Mouse (Mus musculus) naive thymus-derived CD4-positive, alpha-beta T cell, adult 2 months (primary cell): ENCODE results near the gene Cdk15.

ENCODE experiments used
- DNase-seq: peaks from one replicate; pipeline ENCODE4 v3.0.0-alpha.2; 2011; ENCODE audit warnings: low read depth

Gene Cdk15

DNA sequence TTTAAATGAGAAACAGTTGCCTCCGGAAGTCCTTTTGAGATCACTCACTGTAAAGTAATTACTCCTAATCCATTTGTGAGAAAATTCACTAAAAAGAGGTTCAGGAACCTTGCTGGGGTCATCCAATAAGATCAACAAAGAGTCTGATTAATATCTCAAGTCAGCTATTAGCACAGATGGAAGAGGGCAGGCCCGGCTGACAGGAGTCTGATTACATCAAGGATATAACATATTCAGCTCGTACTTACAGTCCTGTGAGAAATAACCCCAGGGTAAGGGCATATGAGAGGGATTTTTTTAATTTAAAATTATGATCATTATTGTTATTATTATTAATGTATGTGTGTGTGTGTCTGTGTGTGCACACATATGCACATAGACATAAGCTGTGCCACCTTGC lies 15.5 kb downstream of the Cdk15 start:
- no peak for DNase-seq

DNA sequence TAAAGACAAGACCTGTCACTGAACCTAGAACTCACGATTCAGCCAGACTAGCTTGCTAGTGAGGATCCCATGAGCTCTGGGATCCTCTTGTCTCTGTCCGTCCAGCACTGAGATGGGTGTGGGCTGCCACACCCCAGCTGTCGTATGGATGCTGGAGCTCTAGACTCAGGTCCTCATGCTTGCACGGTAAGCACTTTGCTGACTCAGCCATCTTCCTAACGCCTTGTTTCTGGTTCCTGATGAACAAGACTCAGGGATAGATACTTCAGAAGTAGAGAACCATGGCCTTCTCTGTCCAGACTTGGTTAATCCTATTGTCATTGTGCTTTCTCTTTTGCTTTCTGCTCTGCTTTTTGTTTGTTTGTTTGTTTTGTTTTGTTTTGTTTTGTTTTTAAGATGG lies 29.2 kb downstream of the Cdk15 start:
- DNase-seq: no peak

- peak; percentile 32 for DNase-seq
These were observed 29.7 kb downstream of the Cdk15 start for GRCm38 (mm10) chr1:59286316-59286850.

DNA sequence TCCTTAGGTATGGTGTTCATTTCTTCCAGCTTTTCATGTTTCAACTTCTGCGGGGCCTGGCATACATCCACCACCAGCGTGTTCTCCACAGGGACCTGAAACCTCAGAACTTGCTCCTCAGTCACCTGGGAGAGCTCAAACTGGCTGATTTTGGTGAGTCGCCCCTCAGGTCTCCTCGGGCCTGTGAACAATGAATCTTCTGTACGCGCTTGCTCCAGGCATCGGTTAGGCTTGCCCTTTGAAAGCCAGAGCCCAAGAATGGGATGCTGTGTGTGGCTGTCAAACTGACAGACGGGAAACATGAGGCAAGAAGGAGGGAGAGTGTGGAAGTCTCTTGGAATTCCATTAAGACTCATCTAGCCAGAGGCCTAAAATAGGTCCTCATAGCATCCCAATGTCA lies 31.0 kb downstream of the Cdk15 start:
- no peak for DNase-seq

- DNase-seq: no peak
These were observed 34.9 kb downstream of the Cdk15 start for GRCm38 (mm10) chr1:59291652-59292051.

- no peak for DNase-seq
These were observed 39.1 kb downstream of the Cdk15 start for GRCm38 (mm10) chr1:59295769-59296168.

DNA sequence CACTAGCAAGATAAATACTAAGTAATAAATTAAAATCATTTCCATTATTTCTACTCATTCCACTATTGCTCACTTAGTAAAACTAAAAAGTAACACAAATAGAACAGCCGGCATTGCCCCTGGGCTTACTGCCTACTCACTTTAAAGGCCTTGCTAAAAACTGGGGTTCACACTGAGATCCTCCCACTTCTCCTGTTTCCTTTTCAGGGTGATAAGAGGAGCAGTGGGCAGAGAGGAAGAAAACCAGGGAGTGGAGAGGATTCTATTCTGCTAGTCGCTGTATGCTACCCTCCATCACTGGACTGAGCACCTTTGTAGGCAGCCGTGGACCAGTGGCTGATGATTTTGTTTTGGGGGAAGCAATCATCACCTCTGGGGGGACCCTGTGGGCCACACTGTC lies 40.5 kb downstream of the Cdk15 start:
- no peak for DNase-seq

DNA sequence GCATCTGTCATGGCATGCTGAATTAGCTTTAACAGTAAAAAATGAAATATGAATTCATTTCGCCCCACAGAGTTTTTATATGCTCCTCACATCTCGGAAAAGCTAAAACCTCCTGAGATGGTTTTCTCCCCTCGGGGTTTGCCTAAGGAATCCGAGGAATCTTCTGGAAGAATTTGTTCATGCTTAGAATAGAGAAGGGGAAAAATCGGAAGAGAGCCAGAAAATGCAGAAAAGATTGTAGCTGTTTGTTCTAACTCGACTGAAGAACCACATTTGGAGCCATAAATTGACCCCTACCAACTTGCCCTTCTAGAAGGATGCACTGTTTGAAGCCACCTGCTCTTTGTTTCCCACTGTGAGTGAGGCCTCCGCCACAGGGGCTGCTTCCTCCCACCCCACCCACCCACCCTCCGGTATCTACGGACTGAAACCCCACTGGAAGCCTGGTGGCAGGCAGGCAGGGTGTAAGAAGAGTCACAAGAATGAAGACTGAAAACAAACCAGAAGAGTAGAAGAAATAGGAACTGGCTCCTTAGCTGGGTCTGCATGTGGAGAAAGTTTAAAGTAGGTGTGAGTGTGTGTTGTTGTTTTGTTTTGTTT lies 41.9 kb downstream of the Cdk15 start:
- DNase-seq: no peak

DNA sequence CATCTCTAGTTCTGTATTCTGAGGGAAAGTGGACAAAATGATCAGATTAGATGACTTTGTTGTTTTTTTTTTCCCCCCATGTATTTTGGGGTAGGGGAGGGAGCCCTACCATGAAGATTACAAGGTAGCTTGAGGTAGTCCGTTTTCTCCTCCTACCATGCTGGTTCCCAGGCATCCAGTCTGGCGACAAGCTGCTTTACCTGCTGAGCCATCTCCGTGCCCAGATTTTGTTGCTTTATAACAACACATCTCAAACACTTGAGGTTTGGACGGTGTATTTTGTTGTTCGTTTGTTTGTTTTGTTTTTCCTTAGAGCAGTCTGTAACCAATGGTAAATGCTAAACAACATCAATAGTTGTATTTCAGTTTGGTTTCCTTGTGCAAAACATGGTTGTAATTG lies 50.6 kb downstream of the Cdk15 start:
- no peak for DNase-seq

DNA sequence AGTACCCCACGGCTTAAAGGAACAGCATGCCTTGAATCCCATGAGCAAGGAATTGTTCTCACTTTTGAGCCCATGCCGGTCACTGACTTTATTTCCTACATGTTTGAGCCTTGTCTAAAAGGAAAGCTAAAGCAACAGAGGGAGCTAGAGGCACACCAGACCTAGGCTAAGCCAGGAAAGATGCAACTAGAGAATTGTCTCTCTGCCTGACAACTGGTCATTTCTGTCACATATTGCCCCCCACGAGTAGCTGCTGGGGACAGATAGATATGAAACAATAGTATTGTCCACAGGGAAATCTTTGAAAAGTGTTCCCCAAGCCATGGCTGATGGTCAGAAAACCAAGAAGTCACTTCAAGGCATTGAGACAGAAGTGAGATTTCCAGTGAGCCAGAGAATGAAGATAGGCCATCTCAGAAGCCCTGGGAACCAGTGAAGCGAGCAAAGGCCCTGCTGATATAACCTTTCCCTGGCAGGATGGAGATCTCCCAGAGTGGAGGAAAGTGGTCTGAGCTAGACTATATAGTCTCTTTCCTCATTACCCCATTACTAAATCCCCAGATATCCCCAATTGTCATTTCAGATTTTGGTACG lies 54.7 kb downstream of the Cdk15 start:
- DNase-seq: no peak

DNA sequence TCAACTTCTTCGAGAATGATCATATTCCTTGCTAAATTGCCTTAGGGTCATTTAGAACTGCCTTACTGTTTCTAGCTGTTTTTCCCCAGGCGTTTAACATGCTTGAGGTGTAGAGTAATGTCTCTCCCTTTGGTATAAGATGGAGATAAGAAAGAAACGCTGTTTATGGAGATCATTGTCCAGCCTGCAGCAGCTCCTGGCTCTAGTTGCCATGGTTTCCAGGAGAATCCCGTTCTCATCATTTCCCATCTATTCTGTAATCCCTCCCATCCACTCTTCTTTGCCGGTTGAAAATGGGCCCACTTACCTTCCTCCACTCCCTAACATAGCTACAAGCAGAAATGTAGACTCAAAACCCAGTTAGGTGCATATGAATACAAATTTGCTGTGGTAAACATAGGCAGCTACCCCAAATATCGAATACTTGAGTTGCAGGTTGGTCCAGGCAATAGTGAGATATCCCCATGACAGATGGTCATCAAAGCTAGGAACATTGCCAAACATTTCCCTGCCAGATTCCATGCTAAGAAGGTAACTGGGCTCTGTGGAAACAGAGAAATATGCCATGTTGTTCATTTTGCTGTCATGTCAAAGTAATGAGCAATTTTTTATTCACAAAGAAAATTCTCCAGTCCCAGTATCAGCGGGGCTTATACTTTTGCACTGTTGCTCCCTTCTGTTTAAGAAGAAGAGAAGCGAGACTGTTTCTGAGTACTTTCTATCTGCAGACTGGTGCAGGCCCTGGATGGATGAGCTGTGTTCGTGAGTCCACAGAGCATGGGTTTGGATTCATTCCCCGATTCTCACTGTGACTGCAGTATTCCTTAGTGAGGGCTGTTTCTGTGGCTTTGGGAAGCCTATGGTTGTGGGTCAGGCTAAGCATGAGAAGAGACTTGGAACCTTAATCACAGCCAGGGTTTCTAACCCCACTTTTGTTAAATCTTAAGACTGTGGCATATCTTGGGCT lies 55.8 kb downstream of the Cdk15 start:
- DNase-seq: no peak

DNA sequence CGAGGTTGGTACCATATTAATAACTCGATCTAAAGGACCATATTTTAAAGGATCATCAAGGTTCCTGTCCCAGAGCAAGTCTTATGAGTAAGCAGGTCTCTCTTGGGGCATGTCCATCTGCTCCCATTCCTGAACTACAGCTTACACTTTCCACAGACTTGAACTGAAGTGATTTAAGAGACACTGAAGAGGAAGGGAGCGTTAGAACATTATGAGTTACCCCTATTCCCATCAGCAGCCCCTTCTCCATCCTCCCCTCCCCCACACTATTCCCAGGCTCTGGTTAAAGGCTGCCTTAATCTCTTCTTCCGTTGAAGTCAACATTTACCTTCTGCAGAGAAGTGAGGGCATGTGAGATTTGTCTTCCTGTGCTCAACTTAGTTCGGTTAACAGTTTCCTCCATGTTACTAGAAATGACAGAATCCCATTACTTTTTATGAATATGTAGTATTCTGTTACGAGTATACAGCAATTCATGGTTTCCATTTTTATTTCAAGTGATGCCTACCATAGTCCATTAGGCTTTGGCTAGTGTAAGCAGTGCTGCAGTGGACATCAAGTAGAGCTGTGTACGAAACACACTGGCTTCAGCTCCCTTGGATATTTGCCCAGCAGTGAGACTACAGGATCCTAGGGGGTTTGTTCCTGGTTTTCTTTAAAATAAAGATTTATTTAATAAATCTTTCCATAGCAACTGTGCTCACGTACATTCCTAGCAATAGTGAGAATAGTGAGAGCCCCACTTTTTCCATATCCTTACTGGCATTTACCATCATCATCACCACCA lies 56.6 kb downstream of the Cdk15 start:
- no peak for DNase-seq

DNA sequence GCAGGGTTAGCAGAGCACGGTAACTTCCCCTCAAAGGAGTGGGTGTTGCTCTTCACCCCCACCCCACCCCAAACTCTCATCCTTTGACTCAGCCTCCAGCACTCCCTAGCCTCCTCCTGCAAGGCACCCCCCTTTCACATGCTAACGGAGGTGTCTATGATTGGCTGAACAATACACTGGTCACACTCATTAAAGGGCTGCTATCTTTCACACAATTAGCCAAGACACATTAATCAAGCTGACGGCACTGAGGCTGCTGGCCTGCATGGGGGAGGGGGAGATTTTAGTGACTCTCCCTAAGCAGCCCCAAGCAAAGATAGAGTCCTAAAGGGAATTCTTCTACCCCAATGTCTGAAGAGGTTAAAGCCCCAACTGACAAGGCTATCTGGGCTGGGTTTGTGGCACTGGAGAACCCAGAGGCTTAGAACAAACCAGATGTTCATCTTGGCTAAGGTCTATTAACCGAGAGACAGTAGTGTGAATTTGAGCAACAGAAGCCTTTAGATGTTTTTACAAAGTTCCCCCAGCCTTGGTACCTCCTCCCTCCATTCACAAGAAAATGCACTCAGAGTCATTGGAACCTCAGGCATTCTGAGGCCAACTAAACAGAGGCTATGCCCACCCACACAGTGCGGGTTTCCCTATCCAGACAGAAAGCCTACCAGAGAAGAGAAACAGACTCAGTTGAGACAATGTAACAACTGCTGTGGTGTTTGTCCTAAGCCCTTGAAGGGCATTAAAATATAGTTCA lies 58.5 kb downstream of the Cdk15 start:
- DNase-seq: no peak

- peak; percentile 12 for DNase-seq
These were observed 59.3 kb downstream of the Cdk15 start for GRCm38 (mm10) chr1:59316031-59316385.

GRCm38 (mm10) chr1:59316386-59317051 lies 59.8 kb downstream of the Cdk15 start:
- peak; percentile 76 for DNase-seq

DNA sequence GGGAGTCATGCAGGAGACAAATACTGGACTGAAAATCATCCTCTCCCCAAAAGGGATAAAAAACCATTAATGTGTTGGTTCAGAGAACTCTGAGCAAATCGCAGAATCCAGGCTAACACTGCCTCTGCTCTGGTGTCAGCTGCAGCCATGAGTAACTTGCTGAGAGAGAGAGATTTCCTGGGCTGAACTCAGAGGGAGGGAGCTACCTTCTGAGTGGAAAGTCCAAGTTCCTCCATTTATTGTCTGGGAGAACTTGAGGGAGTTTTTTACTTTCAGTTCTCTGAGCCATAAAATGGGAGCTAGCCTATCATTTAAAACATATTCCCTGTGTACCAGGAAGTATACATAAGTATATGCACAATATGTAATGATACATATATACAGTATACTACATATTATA lies 60.7 kb downstream of the Cdk15 start:
- DNase-seq: no peak

- no peak for DNase-seq
These were observed 62.2 kb downstream of the Cdk15 start for GRCm38 (mm10) chr1:59318878-59319277.

DNA sequence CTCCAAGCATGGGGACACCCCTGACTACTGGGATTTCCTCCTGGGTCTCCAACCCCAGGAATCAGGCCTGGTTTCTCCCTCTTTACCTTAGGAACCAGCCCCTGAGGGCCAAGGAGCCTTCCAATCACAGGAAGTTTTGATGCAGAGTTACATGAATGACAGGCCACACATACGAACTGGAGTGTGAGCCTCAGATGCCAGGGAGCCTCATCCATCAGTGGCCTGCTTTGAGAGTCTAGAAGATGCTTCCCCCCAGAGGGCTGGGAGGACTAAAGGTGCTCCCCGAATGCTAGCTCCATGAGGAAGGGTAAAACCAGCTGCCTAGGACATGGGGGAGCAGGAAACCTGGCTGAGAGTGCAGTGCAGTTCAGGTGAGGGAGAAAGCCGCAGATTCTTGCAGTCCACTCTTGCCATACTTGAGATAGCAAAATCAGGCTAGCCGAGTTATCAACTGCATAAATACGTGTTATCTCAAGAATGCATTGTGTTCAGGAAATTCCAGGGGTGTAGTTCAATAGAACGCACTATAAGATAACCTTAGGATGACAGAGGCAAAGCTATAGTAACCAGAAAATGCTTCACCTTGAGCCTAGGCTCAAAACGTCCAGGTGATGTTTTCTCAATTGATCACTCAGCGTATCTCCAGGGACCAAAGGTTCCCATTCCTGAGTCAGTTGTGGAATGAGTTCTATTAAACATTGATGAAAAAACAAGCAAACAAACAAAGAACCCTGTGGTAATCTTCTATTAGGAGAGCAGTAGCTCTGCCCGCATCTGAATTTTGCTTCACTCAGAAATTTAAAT lies 64.6 kb downstream of the Cdk15 start:
- no peak for DNase-seq

DNA sequence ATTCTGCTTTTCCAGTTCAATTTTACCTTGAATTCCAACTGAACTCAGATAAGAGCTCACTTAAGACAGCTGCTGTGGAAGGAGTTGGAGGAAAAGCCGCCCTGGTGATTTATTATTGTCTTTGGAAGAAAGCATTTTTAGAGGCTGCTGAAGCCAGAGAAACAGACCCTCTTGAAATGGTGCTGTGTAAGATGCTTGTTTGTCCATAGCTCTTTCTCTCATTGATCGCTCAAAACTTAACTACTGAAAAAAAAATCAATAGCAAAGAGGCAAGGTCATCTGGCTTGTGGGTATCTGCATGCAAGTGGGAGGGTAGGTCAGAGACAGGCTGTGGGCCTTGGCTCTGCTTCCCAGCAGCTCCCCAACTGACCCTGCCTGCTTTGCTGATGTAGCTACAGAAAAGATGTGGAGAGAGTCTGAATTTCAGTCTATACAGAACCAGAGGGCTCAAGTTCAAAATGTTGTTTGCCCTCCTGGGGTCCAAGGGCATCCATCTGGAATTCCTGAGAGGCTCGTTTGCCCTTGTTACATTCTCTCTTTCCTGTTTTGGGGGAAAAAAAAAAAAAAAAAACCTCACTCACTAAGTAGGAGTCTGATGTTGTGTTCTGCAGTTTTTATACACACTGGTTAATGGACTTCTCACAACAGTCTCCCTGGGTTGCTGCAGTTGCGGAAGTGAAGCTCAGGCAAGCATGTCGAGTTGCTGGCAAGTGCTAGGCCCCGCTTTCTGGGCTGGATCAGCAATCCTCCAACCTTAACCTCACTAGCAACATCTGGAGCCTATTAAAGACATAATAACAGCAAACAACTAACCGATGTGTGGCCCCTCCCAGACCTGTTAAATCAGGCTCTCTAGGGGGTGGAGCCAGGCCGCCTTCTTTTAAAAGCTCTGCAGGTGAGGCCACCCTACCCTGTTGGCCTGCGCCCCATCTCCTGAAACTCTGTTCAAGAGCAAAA lies 65.5 kb downstream of the Cdk15 start:
- no peak for DNase-seq
